Mouse (Mus musculus) midbrain, embryonic 11.5 days (tissue): ENCODE results near the gene Phlda1. TPM values are rescaled to one million over a fixed set of nuclear protein-coding genes. Genes with fewer than 3 reads are reported as not detected.
A peak's percentile ranks its signal among the peaks of the same experiment; 100 is the strongest.

Source experiments
- ATAC-seq: fragments of 200-750 bp; cut with Nextera tagmentation; 2 replicates; pipeline ENCODE4 v1.8.0; 2017; ENCODE audit warnings: moderate TSS enrichment, moderate library complexity; ENCODE audit not compliant: low FRiP score
- DNase-seq: peaks from one replicate; pipeline ENCODE4 v3.0.0; 2015; ENCODE audit warnings: low spot score; ENCODE audit errors: missing footprints
- H3K27ac ChIP-seq: fragments of 300-500 bp; sonication (generic); 2 replicates; pipeline ENCODE4 v1.5.1; 2014; ENCODE audit warnings: low read depth, low read length
- H3K27me3 ChIP-seq: fragments of 300-500 bp; sonication (generic); 2 replicates; pipeline ENCODE4 v1.6.1; 2014; ENCODE audit warnings: mild to moderate bottlenecking, low read length, moderate library complexity, mixed read lengths; ENCODE audit not compliant: control insufficient read depth, insufficient read depth
- H3K36me3 ChIP-seq: fragments of 300-500 bp; sonication (generic); 2 replicates; pipeline ENCODE4 v1.6.1; 2014; ENCODE audit warnings: mild to moderate bottlenecking, low read length, moderate library complexity, mixed read lengths; ENCODE audit not compliant: control insufficient read depth, insufficient read depth
- H3K4me1 ChIP-seq: fragments of 300-500 bp; sonication (generic); 2 replicates; pipeline ENCODE4 v1.6.1; 2014; ENCODE audit warnings: low read length; ENCODE audit not compliant: control insufficient read depth, insufficient read depth
- H3K4me2 ChIP-seq: fragments of 300-500 bp; sonication (generic); 2 replicates; pipeline ENCODE4 v1.6.1; 2014; ENCODE audit warnings: mild to moderate bottlenecking, moderate library complexity
- H3K4me3 ChIP-seq: fragments of 300-500 bp; sonication (generic); 2 replicates; pipeline ENCODE4 v1.5.1; 2014; ENCODE audit warnings: low read depth, low read length
- H3K9ac ChIP-seq: fragments of 300-500 bp; sonication (generic); 2 replicates; pipeline ENCODE4 v1.6.1; 2014; ENCODE audit warnings: low read length
- H3K9me3 ChIP-seq: fragments of 300-500 bp; sonication (generic); 2 replicates; pipeline ENCODE4 v1.6.1; 2016; ENCODE audit warnings: low read length; ENCODE audit not compliant: control insufficient read depth
- WGBS: fragments of 180-500 bp; shearing (Covaris S2); extraction: QIAGEN DNeasy Blood & Tissue Kit; methylation state at CpG from one replicate; pipeline ENCODE4 v1.1.7; 2014; 5-methylcytosine and 5-hydroxymethylcytosine counted together
- polyA plus RNA-seq: library from polyadenylated mRNA; unstranded; fragments of >200 nt; fragmentation: Nextera tagmentation; extraction: Ambion mirVana; gene quantifications from 2 replicates; pipeline ENCODE4 v1.2.1, GENCODE M21; 2014

Gene Phlda1
- polyA plus RNA-seq, 1 experiment from 2014 or later = 13.1 TPM

- WGBS = under 1% methylated on average over 73 of the region's 80 CpGs
- Histone ChIP-seq H3K9me3 (no peaks in the 10 kb centered on the region), H3K4me2 (peak within 1 kb of the TSS; percentile 56), H3K4me3 (peak within 1 kb of the TSS; percentile 94), H3K4me1 (peaks cover 26% of the 10 kb centered on the region), H3K27ac (peak within 1 kb of the TSS; percentile 94), H3K27me3 (no peaks in the 10 kb centered on the region), H3K36me3 (no peaks in the 10 kb centered on the region), H3K9ac (peak within 1 kb of the TSS; percentile 99)
- DNase-seq (peak; percentile 100), ATAC-seq (peak; percentile 99)
Measured at GRCm38 (mm10) chr10:111472686-111473510, 33.2 kb upstream of the Phlda1 start, which contains the start of gene Nap1l1. Nap1l1 (plus strand) TSS chr10:111473223.

- peak overlapping the region; percentile 99 for H3K9ac ChIP-seq
- H3K9me3 ChIP-seq = no peaks in the 10 kb centered on the region
- no peaks in the 10 kb centered on the region for H3K36me3 ChIP-seq
- peaks cover 26% of the 10 kb centered on the region for H3K4me1 ChIP-seq
- peak; percentile 94 for DNase-seq
- peak overlapping the region; percentile 47 for H3K4me2 ChIP-seq
- H3K4me3 ChIP-seq = peak overlapping the region; percentile 94
- peak; percentile 76 for ATAC-seq
- H3K27ac ChIP-seq = peak overlapping the region; percentile 94
- H3K27me3 ChIP-seq = no peaks in the 10 kb centered on the region
- under 1% methylated on average over 48 of the region's 58 CpGs for WGBS
Measured at GRCm38 (mm10) chr10:111473511-111474371, 32.3 kb upstream of the Phlda1 start.

- no peaks in the 10 kb centered on the region for H3K27me3 ChIP-seq
- DNase-seq = no peak
- H3K9me3 ChIP-seq = no peaks in the 10 kb centered on the region
- no peak overlapping the region; the same call in 1 of the 2 replicates for H3K27ac ChIP-seq
- no peak overlapping the region for H3K9ac ChIP-seq
- peaks cover 30% of the 10 kb centered on the region for H3K4me1 ChIP-seq
- WGBS = 61% methylated on average over 4 of the region's 4 CpGs
- H3K36me3 ChIP-seq = peaks cover 2% of the 10 kb centered on the region; the same call in 1 of the 2 replicates
- no peak for ATAC-seq
- peak overlapping the region; percentile 19; the same call in 1 of the 2 replicates for H3K4me2 ChIP-seq
- no peak overlapping the region for H3K4me3 ChIP-seq
Measured at GRCm38 (mm10) chr10:111476301-111476700, 29.8 kb upstream of the Phlda1 start.

- Histone ChIP-seq H3K27ac (no peak overlapping the region), H3K4me2 (no peak overlapping the region), H3K4me3 (no peak overlapping the region), H3K9me3 (no peaks in the 10 kb centered on the region), H3K9ac (no peak overlapping the region), H3K4me1 (peaks cover 29% of the 10 kb centered on the region), H3K27me3 (no peaks in the 10 kb centered on the region), H3K36me3 (peaks cover 7% of the 10 kb centered on the region)
- WGBS = 89% methylated on average over 6 of the region's 6 CpGs
- DNase-seq = no peak
- no peak for ATAC-seq
Measured at GRCm38 (mm10) chr10:111476989-111477510, 29.0 kb upstream of the Phlda1 start.

GRCm38 (mm10) chr10:111479599-111479998 lies 26.5 kb upstream of the Phlda1 start:
- Histone ChIP-seq H3K27me3 (no peaks in the 10 kb centered on the region), H3K9ac (no peak overlapping the region), H3K9me3 (no peaks in the 10 kb centered on the region), H3K4me2 (no peak overlapping the region), H3K4me1 (peaks cover 21% of the 10 kb centered on the region), H3K27ac (no peak overlapping the region), H3K4me3 (no peak overlapping the region), H3K36me3 (peaks cover 7% of the 10 kb centered on the region)
- 83% methylated on average over 5 of the region's 5 CpGs for WGBS
- ATAC-seq (no peak), DNase-seq (no peak)

GRCm38 (mm10) chr10:111482654-111483053 lies 23.4 kb upstream of the Phlda1 start:
- H3K9me3 ChIP-seq = no peaks in the 10 kb centered on the region
- H3K4me2 ChIP-seq = no peak overlapping the region
- H3K27ac ChIP-seq = no peak overlapping the region
- WGBS = 95% methylated on average over 2 of the region's 2 CpGs
- H3K36me3 ChIP-seq = peaks cover 17% of the 10 kb centered on the region
- no peak overlapping the region for H3K4me3 ChIP-seq
- 0 out of 2 replicates have a peak, but pooled peaks cover 6% of the 10 kb centered on the region for H3K4me1 ChIP-seq
- H3K9ac ChIP-seq = no peak overlapping the region
- ATAC-seq = no peak
- DNase-seq = no peak
- H3K27me3 ChIP-seq = no peaks in the 10 kb centered on the region

- no peak for ATAC-seq
- H3K27me3 ChIP-seq = no peaks in the 10 kb centered on the region
- H3K4me3 ChIP-seq = no peak overlapping the region
- DNase-seq = no peak
- 86% methylated on average over 5 of the region's 5 CpGs for WGBS
- H3K9me3 ChIP-seq = no peaks in the 10 kb centered on the region
- H3K36me3 ChIP-seq = peaks cover 20% of the 10 kb centered on the region
- H3K27ac ChIP-seq = no peak overlapping the region
- no peak overlapping the region for H3K9ac ChIP-seq
- 0 out of 2 replicates have a peak, but pooled peaks cover 4% of the 10 kb centered on the region for H3K4me1 ChIP-seq
- no peak overlapping the region for H3K4me2 ChIP-seq
Measured at GRCm38 (mm10) chr10:111484079-111484478, 22.0 kb upstream of the Phlda1 start.

- Histone ChIP-seq H3K9ac (no peak overlapping the region), H3K4me2 (no peak overlapping the region), H3K4me3 (no peak overlapping the region), H3K27me3 (no peaks in the 10 kb centered on the region), H3K9me3 (no peaks in the 10 kb centered on the region), H3K4me1 (no peaks in the 10 kb centered on the region), H3K36me3 (peaks cover 21% of the 10 kb centered on the region; the same call in 1 of the 2 replicates), H3K27ac (no peak overlapping the region)
- ATAC-seq (peak; percentile 46; the same call in 1 of the 2 replicates), DNase-seq (no peak)
- WGBS = 91% methylated on average over 2 of the region's 2 CpGs
Measured at GRCm38 (mm10) chr10:111488793-111489192, 17.3 kb upstream of the Phlda1 start.
